Mouse (Mus musculus) heart, postnatal 0 days (tissue): ENCODE data around the gene Ube2d2b.

Experiments used
- CTCF ChIP-seq: IDR thresholded peaks from 2 replicates; pipeline ENCODE4 v1.5.1; 2016; ENCODE audit warnings: antibody characterized with exemption, control low read depth, low read depth
- EP300 ChIP-seq: IDR thresholded peaks from 2 replicates; pipeline ENCODE4 v1.6.1; 2016; ENCODE audit warnings: antibody characterized with exemption, low read depth

DNA sequence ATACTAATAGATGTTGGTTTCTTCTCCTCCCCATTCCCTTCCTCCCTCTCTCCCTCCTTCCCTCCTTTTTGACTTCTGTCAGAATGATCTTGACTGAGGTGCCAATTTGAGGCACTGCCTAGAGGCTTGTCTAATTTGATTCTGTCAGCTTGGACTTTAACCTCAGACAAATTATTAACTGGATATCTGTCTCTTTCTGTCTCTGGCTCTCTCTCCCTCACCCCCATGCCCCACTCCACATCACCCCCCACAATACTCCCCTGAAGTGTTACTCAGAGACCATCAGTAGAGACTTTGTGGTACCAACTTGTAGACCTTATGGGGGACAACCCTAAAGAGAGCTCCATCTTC, 45.3 kb downstream of the Ube2d2b start:
- TF ChIP-seq CTCF = no peak
- no peak for TF ChIP-seq EP300
